Mouse (Mus musculus): ENCODE data around the gene Tmem132a.

The Tmem132a gene

GRCm38 (mm10) chr19:10869886-10870527 lies at the start of gene Tmem132a:
Gene Tmem132a (minus strand): TSS chr19:10869940.
- DNase-seq = peak; percentile 35 to 38

GRCm38 (mm10) chr19:10918321-10918991 lies 48.7 kb upstream of the Tmem132a start:
- no peak for DNase-seq

GRCm38 (mm10) chr19:10916506-10916905 lies 46.8 kb upstream of the Tmem132a start:
- no peak for DNase-seq

GRCm38 (mm10) chr19:10914870-10915269 lies 45.1 kb upstream of the Tmem132a start:
- DNase-seq = no peak

GRCm38 (mm10) chr19:10914291-10914690 lies 44.6 kb upstream of the Tmem132a start:
- no peak for DNase-seq

GRCm38 (mm10) chr19:10909087-10909721 lies 39.5 kb upstream of the Tmem132a start:
- peak in 1 of 2 experiments; percentile 18 for DNase-seq

GRCm38 (mm10) chr19:10907891-10908290 lies 38.2 kb upstream of the Tmem132a start:
- DNase-seq = peak; percentile 64 to 76

- no peak for DNase-seq
Measured at GRCm38 (mm10) chr19:10905728-10906000, 35.9 kb upstream of the Tmem132a start.

GRCm38 (mm10) chr19:10904927-10905727 lies 35.4 kb upstream of the Tmem132a start:
- peak; percentile 77 to 82 for DNase-seq

- no peak for DNase-seq
Measured at GRCm38 (mm10) chr19:10904512-10904911, 34.8 kb upstream of the Tmem132a start.

- DNase-seq = no peak
Measured at GRCm38 (mm10) chr19:10901046-10901445, 31.3 kb upstream of the Tmem132a start.

- no peak for DNase-seq
Measured at GRCm38 (mm10) chr19:10900315-10900714, 30.6 kb upstream of the Tmem132a start.

- no peak for DNase-seq
Measured at GRCm38 (mm10) chr19:10897491-10897890, 27.8 kb upstream of the Tmem132a start.

GRCm38 (mm10) chr19:10896849-10897248 lies 27.1 kb upstream of the Tmem132a start:
- DNase-seq = no peak

- DNase-seq = peak in 1 of 2 experiments; percentile 21
Measured at GRCm38 (mm10) chr19:10895708-10896107, 26.0 kb upstream of the Tmem132a start.

GRCm38 (mm10) chr19:10895016-10895528 lies 25.3 kb upstream of the Tmem132a start, which contains the start of gene Prpf19:
Gene Prpf19 (plus strand): TSS chr19:10895231.
- DNase-seq = peak; percentile 98 to 99

GRCm38 (mm10) chr19:10892201-10892600 lies 22.5 kb upstream of the Tmem132a start:
- DNase-seq = no peak

GRCm38 (mm10) chr19:10881426-10882154 lies 11.8 kb upstream of the Tmem132a start, which contains the start of gene Tmem109:
Gene Tmem109 (minus strand): TSS chr19:10882001.
- peak; percentile 94 to 96 for DNase-seq

- DNase-seq = no peak
Measured at GRCm38 (mm10) chr19:10880975-10881425, 11.3 kb upstream of the Tmem132a start.

GRCm38 (mm10) chr19:10880085-10880974 lies 10.6 kb upstream of the Tmem132a start:
- peak; percentile 57 to 74 for DNase-seq

All from kidney, postnatal 36 days (tissue).